Mouse (Mus musculus) heart, adult 2 months (tissue): ENCODE data around the gene Dync1li1. TPM values are rescaled to one million over a fixed set of nuclear protein-coding genes. Genes with fewer than 3 reads are reported as not detected.

ENCODE experiments used
- DNase-seq, 2 experiments: peaks; one replicate each; pipeline ENCODE4 v3.0.0; 2021
- H3K27ac ChIP-seq: fragments of 200-600 bp; 2 replicates; pipeline ENCODE4 v1.8.1; 2022
- H3K27me3 ChIP-seq: fragments of 200-500 bp; 2 replicates; pipeline ENCODE4 v1.6.1; 2012; ENCODE audit warnings: mild to moderate bottlenecking, low read length, inconsistent platforms, mixed read lengths; ENCODE audit not compliant: control insufficient read depth, insufficient read depth
- H3K36me3 ChIP-seq: fragments of 200-500 bp; 2 replicates; pipeline ENCODE4 v1.6.1; 2012; ENCODE audit warnings: low read length, inconsistent platforms; ENCODE audit not compliant: control insufficient read depth, insufficient read depth
- H3K4me1 ChIP-seq: fragments of 200-500 bp; 2 replicates; pipeline ENCODE4 v1.6.1; 2011; ENCODE audit warnings: low read length; ENCODE audit not compliant: control insufficient read depth, insufficient read depth
- H3K4me3 ChIP-seq: fragments of 200-600 bp; 2 replicates; pipeline ENCODE4 v1.8.1; 2022
- H3K79me2 ChIP-seq: fragments of 200-500 bp; replicated peaks from 2 replicates; pipeline ENCODE4 v1.6.1; 2012; ENCODE audit warnings: mild to moderate bottlenecking, inconsistent platforms, low read length, moderate library complexity, mixed read lengths; ENCODE audit not compliant: control insufficient read depth, insufficient read depth
- H3K9ac ChIP-seq: fragments of 200-500 bp; 2 replicates; pipeline ENCODE4 v1.6.1; 2012; ENCODE audit warnings: low read depth, mild to moderate bottlenecking, control low read depth, inconsistent platforms, low read length, mixed read lengths
- CTCF ChIP-seq: fragments of 200-600 bp; IDR thresholded peaks from 2 replicates; pipeline ENCODE4 v1.8.1; 2022; ENCODE audit warnings: antibody characterized with exemption, mild to moderate bottlenecking, moderate library complexity
- EP300 ChIP-seq: fragments of 200-500 bp; IDR thresholded peaks from 2 replicates; pipeline ENCODE4 v1.6.1; 2011; ENCODE audit warnings: low read depth, low read length, control low read depth; ENCODE audit not compliant: insufficient read depth
- POLR2A ChIP-seq: fragments of 200-500 bp; IDR thresholded peaks from 2 replicates; pipeline ENCODE4 v1.6.1; 2011; ENCODE audit warnings: mild to moderate bottlenecking, low read depth, low read length, control low read depth; ENCODE audit not compliant: insufficient read depth
- WGBS: fragments of 180-500 bp; shearing (Covaris S2); methylation state at CpG from one replicate; pipeline ENCODE4 v1.1.7; 2018; 5-methylcytosine and 5-hydroxymethylcytosine counted together
- intact Hi-C: fragments of 180-260 bp; cut with DNase I; formaldehyde crosslinking; loops from one replicate; pipeline ENCODE4 v1.15.1; 2025
- polyA plus RNA-seq: library from polyadenylated mRNA; depleted of rRNA; stranded (reverse); fragments of >200 nt; gene quantifications from 2 replicates; pipeline ENCODE4 v1.2.3, GENCODE M21; 2012
- total RNA-seq, 2 experiments: library from RNA; stranded (reverse); gene quantifications; 2 replicates each; pipeline ENCODE4 v1.2.3; 2021

The Dync1li1 gene
- total and polyA plus RNA-seq, 3 experiments = 22.4 to 68.2 (median 64.3) TPM

DNA sequence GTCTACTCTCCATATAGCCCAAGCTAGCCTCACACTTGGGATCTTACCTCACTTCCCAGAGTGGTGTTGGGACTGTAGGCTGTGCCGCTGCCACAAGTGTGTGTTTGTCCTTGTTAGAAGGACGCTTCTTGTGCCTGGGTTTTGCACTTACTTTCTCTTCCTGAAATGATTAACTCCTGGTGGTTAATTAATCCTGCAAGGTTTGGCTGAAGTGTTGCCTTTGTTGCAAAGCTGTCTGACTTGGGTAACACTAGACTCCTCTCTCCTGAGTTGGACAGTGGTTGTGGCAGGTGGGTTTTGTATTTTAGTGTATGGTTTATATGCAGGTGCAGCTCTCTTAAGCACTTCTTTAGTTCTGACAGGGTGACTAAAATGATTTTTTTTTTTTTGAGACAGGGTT, 12.4 kb downstream of the Dync1li1 start:
- H3K27ac ChIP-seq = no peak overlapping the region
- H3K36me3 ChIP-seq = peaks cover 2% of the 10 kb centered on the region; the same call in 1 of the 2 replicates
- 52% methylated on average over 2 of the region's 2 CpGs for WGBS
- peaks cover 4% of the 10 kb centered on the region for H3K79me2 ChIP-seq
- TF ChIP-seq CTCF (no peak), POLR2A (no peak), EP300 (no peak)
- no peak for DNase-seq
- no peaks in the 10 kb centered on the region for H3K27me3 ChIP-seq
- peaks cover 3% of the 10 kb centered on the region for H3K4me1 ChIP-seq
- no peak overlapping the region for H3K4me3 ChIP-seq
- intact Hi-C loops = no loop called here
- H3K9ac ChIP-seq = no peak overlapping the region

DNA sequence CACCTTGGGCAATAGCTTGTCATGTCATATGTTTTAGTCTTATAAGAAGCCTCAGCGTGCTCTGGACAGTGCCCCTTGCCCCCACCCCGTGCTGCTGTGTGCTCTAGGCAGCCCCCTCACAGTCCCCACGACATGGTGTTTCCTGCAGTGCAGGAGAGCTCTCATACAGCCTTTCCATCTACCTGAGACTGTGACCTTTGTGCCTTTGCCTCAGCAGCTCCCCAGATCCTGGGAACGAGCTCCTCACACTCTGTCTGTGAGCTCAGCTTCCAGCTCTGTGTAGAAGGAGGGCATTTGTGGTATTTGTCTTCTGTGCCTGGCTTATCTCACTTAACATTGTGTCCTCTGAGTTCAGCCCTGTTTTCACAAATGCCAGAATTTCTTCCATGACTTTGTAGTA, 13.3 kb downstream of the Dync1li1 start:
- peaks cover 4% of the 10 kb centered on the region; the same call in 1 of the 2 replicates for H3K36me3 ChIP-seq
- H3K4me1 ChIP-seq = peaks cover 3% of the 10 kb centered on the region
- 81% methylated on average over 4 of the region's 4 CpGs for WGBS
- H3K27ac ChIP-seq = no peak overlapping the region
- no peak overlapping the region for H3K9ac ChIP-seq
- TF ChIP-seq POLR2A = no peak
- no peak for TF ChIP-seq CTCF
- no peak for TF ChIP-seq EP300
- peaks cover 4% of the 10 kb centered on the region for H3K79me2 ChIP-seq
- H3K27me3 ChIP-seq = no peaks in the 10 kb centered on the region
- DNase-seq = no peak
- intact Hi-C loops = no loop called here
- H3K4me3 ChIP-seq = no peak overlapping the region

DNA sequence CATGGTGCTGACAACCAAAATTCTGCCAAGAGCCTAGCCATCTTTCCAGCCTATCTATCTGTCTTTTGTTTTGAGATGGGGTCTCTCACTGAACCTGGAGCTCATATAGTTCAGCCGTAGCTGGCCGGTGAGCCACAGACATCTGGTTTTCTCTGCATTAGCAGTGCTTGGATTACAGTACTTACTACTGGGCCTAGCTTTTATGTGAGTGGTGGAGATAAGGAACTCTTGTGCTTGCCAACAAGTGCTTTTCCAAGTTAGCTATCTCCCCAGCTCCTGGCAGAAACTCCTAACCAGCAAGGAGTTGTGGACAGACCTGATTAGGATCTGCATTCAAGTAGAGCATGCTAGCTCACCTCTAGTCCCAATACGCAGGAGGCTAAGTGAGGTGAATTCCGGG, 19.2 kb downstream of the Dync1li1 start:
- no peaks in the 10 kb centered on the region; the same call in 1 of the 2 replicates for H3K4me1 ChIP-seq
- peaks cover 4% of the 10 kb centered on the region; the same call in 1 of the 2 replicates for H3K36me3 ChIP-seq
- H3K27me3 ChIP-seq = no peaks in the 10 kb centered on the region
- intact Hi-C loops = no loop called here
- WGBS = 70% methylated on average over 4 of the region's 4 CpGs
- H3K27ac ChIP-seq = no peak overlapping the region
- no peak overlapping the region for H3K4me3 ChIP-seq
- DNase-seq = no peak
- TF ChIP-seq EP300 (no peak), CTCF (no peak), POLR2A (no peak)
- no peak overlapping the region for H3K9ac ChIP-seq
- H3K79me2 ChIP-seq = no peaks in the 10 kb centered on the region; the same call in 1 of the 2 replicates

DNA sequence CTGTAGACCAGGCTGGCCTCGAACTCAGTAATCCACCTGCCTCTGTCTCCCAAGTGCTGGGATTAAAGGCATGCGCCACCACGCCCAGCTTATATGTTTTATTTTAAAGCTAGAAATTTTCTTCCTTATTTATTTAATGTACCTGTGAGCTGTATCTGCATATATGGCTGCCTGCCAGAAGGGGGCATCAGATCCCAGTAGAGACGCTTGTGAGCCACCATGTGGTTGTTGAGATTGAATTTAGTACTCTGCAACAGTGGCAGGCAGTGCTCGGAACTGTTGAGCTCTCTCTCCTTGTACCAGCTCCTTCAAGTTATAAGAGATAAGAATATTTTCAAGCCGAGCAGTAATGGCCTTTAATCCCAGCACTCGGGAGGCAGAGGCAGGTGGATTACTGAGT, 21.8 kb downstream of the Dync1li1 start:
- Histone ChIP-seq H3K4me1 (no peaks in the 10 kb centered on the region), H3K27me3 (no peaks in the 10 kb centered on the region; the same call in 1 of the 2 replicates), H3K79me2 (no peaks in the 10 kb centered on the region), H3K4me3 (no peak overlapping the region), H3K36me3 (peaks cover 4% of the 10 kb centered on the region; the same call in 1 of the 2 replicates), H3K9ac (no peak overlapping the region), H3K27ac (no peak overlapping the region)
- DNase-seq = no peak
- WGBS = 75% methylated on average over 7 of the region's 7 CpGs
- TF ChIP-seq EP300 (no peak), CTCF (peak; percentile 43), POLR2A (no peak)
- intact Hi-C loops = no loop called here

DNA sequence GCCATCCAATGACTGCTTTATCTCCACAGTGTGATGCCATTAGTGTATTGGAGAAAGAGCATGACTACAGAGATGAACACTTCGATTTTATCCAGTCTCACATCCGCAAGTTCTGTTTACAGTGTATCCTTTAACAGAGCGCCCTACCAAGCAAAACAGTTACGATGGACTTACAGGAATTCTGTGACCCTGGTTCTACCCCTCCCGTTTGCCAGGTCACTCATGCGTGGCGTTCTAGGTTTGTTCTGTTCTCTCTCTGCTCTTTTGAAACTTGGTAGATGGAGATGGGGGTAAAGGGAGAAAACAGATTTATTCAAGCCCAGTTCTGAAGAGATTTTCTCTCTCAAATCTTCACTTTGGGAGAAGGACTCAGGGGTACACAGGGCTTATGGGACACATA, 24.9 kb downstream of the Dync1li1 start:
- DNase-seq = no peak
- Histone ChIP-seq H3K27ac (no peak overlapping the region), H3K27me3 (no peaks in the 10 kb centered on the region; the same call in 1 of the 2 replicates), H3K79me2 (no peaks in the 10 kb centered on the region), H3K36me3 (no peaks in the 10 kb centered on the region; the same call in 1 of the 2 replicates), H3K4me3 (no peak overlapping the region), H3K4me1 (no peaks in the 10 kb centered on the region), H3K9ac (no peak overlapping the region)
- intact Hi-C loops = no loop called here
- no peak for TF ChIP-seq CTCF
- no peak for TF ChIP-seq POLR2A
- TF ChIP-seq EP300 = no peak
- WGBS = 93% methylated on average over 7 of the region's 7 CpGs

DNA sequence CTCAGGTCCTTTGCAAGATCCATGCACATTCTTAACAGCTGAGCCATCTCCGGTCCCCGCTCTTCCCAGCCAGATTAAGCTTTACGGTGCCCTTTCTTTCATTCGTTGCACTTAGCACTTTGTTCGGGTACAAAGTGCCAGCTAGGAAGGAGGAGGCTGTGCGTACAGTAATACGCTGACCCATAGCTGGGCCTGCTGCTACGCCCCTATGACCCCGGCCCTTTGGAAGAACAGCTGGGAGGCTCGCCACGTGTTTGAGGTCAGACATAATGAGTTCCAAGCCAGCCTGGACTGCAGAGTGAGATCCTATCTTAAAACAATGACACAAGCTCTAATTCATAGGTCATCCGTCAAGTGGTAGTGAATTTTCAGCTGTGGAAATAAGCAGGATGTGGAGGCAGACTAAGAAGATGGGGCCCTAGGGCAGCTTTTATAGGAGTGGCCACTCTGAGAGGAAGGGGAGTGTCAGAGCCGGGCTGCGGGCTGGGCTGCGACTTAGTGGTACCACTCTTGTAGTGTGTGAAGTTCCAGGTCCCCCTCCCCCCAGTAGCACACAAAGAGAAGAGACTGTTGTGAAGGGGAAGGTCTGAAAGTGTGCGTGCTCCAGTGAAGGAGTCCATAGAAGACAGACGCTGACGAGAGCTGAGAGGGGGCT, 28.2 kb downstream of the Dync1li1 start:
- H3K36me3 ChIP-seq = no peaks in the 10 kb centered on the region; the same call in 1 of the 2 replicates
- no peak for TF ChIP-seq POLR2A
- TF ChIP-seq CTCF = no peak
- TF ChIP-seq EP300 = no peak
- 84% methylated on average over 18 of the region's 18 CpGs for WGBS

More for the DNA sequence above, 28.2 kb downstream of the Dync1li1 start:
- Histone ChIP-seq H3K27me3 (no peaks in the 10 kb centered on the region; the same call in 1 of the 2 replicates), H3K4me1 (no peaks in the 10 kb centered on the region), H3K9ac (no peak overlapping the region), H3K4me3 (no peak overlapping the region), H3K79me2 (no peaks in the 10 kb centered on the region), H3K27ac (no peak overlapping the region)
- intact Hi-C loops = no loop called here
- DNase-seq = no peak
